In the genomic region with DNA sequence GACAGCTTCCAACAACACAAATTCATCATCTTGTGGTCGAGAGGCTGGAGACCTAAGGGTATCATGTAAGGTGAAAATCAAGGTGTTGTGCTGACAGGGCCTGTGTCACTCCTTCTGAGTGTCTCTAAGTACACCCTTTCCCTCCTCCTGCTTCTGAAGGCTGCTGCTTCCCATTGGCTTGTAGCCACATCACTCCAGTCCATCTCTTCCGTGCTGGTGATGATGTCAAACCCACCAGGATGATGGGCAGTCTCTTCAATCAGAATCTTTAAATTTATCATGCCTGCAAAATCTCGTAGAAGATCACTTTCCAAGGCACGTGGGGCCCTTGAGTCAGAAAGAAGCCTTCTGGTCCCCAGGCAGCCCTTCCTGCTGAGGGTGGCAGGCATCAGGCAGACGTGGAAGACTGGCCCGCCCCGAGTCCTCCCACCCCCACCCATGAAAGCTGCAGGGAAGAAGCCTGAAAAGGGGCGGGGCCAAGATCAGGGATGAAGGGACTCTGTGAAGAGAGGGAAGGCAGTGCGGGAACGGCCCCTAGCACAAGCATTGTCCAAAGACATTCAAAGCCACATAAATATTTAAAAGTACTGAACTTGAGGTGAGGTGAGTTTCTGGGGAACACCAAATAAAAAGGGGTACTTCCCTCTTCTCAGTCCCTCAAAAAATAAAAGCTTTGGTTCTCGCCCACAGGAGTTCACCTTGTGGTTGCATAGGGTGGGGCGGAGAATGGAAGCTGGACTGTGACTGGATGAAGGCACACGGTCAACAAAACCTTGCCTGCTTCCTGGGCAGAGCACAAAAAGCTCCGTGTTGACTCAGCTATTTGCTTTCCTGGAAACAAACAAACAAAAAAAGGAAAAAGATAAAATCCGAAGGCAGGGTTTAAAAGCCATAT, we compare ENCODE assay signal across 9 mouse cellular contexts.
DNase-seq lines count a peak whose midpoint lies in the region; ATAC-seq and TF ChIP-seq lines count a peak whose summit lies in the region.
"Had no signal": no experiment of that assay in that cellular context is flagged by ENCODE, and none has a peak within 500 bp of the region (broad histone marks: within the 10 kb centered on the region; RNA-seq: fewer than 3 reads in every experiment).

No protein-coding gene starts in this region.

- H3K4me3 ChIP-seq in layer of hippocampus, adult 2 months = no peak overlapping the region
- no peak overlapping the region for H3K4me3 ChIP-seq in forebrain, embryonic 14.5 days (ENCODE audit: low read depth, low read length)

- TF ChIP-seq CTCF in layer of hippocampus, adult 2 months (conservative IDR thresholded peaks at IDR 0.05) = 0 out of 2 replicates have a peak, but pooled peaks have one; percentile 12

- H3K9me3 ChIP-seq in forebrain, embryonic 14.5 days (replicated peaks; ENCODE audit: control insufficient read depth, low read length) = no peaks in the 10 kb centered on the region

- no peaks in the 10 kb centered on the region for H3K36me3 ChIP-seq in forebrain, embryonic 14.5 days (ENCODE audit: control insufficient read depth, insufficient read depth, low read length)

- no peak overlapping the region for H3K4me2 ChIP-seq in forebrain, embryonic 14.5 days (ENCODE audit: low read length)

- DNase-seq in layer of hippocampus, adult 2 months (ENCODE audit: low spot score in 2 of 2) = no peak
- DNase-seq in layer of hippocampus, adult 11-12 months (ENCODE audit: low spot score) = no peak
- DNase-seq in forebrain, embryonic 14.5 days (ENCODE audit: low spot score) = peak; percentile 61
- peak; percentile 66 for DNase-seq in kidney, postnatal 10 days
- DNase-seq in naive thymus-derived CD4-positive, alpha-beta T cell, adult 2 months (ENCODE audit: low read depth) = peak; percentile 42
- DNase-seq in adipocyte (ENCODE audit: low spot score) = no peak
- DNase-seq in frontal cortex, adult 2 months (ENCODE audit: extremely low spot score in 1 of 2, low spot score in 1 of 2) = no peak
- no peak for DNase-seq in layer of hippocampus, adult 9-10 months (ENCODE audit: low spot score)

- no peak for ATAC-seq in forebrain, embryonic 14.5 days

- peak overlapping the region; percentile 40; the same call in 1 of the 2 replicates for H3K9ac ChIP-seq in forebrain, embryonic 14.5 days (ENCODE audit: low read length)

- peaks cover 45% of the 10 kb centered on the region for H3K4me1 ChIP-seq in forebrain, embryonic 14.5 days (ENCODE audit: control insufficient read depth, insufficient read depth, low read length)

- WGBS in forebrain, embryonic 14.5 days = 28% methylated on average over 15 of the region's 15 CpGs

- peak overlapping the region; percentile 46; the same call in 1 of the 2 replicates for H3K27ac ChIP-seq in layer of hippocampus, adult 2 months
- peak overlapping the region; percentile 49 for H3K27ac ChIP-seq in forebrain, embryonic 14.5 days (ENCODE audit: low read depth, low read length)

- H3K27me3 ChIP-seq in forebrain, embryonic 14.5 days (replicated peaks; ENCODE audit: control insufficient read depth, insufficient read depth, low read length) = no peaks in the 10 kb centered on the region
- H3K27me3 ChIP-seq: CH12.LX had no signal

Comparison
In these comparisons a context has a peak if more than half of its experiments do, and no peak if none do; other contexts are left out.
1. DNase-seq: peak in forebrain, embryonic 14.5 days (single experiment), kidney, postnatal 10 days (single experiment) and naive thymus-derived CD4-positive, alpha-beta T cell, adult 2 months (single experiment); none in layer of hippocampus, adult 2 months (0 of 2), layer of hippocampus, adult 11-12 months (single experiment), adipocyte (single experiment), frontal cortex, adult 2 months (0 of 2) and layer of hippocampus, adult 9-10 months (single experiment).